Mouse (Mus musculus) CD8-positive naive resting alpha-beta T cell, adult 2 months (primary cell): ENCODE data around the gene Wasf2.
"Not testable (repeated sequence)": the region's sequence is repeated elsewhere in the genome, so short reads cannot be mapped to it uniquely, and the experiment has no call there.

Experiments
- DNase-seq, 2 experiments: peaks; one replicate each; pipeline ENCODE4 v3.0.0; 2022; ENCODE audit warnings: low read depth in 2 of 2, low spot score in 2 of 2

Gene Wasf2

GRCm38 (mm10) chr4:133095734-133096065 is 34.6 kb upstream of the Wasf2 start:
- not testable (repeated sequence) for DNase-seq

DNA sequence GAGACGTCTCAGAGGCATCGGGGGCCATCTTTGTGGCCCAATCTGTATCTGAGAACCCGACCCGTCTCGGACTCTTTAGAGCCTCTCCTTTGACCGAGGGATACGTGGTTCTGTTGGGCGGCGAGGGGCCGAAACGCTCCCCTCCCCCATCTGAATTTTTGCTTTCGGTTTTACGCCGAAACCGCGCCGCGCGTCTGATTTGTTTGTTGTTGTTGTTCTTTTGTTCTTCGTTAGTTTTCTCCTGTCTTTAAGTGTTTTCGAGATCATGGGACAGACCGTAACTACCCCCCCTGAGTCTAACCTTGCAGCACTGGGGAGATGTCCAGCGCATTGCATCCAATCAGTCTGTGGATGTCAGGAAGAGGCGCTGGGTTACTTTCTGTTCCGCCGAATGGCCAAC is 33.6 kb upstream of the Wasf2 start:
- not testable (repeated sequence) for DNase-seq

- no peak for DNase-seq
These were observed 28.6 kb upstream of the Wasf2 start for GRCm38 (mm10) chr4:133101751-133102150.

- no peak for DNase-seq
These were observed 26.6 kb upstream of the Wasf2 start for GRCm38 (mm10) chr4:133103525-133104193.

DNA sequence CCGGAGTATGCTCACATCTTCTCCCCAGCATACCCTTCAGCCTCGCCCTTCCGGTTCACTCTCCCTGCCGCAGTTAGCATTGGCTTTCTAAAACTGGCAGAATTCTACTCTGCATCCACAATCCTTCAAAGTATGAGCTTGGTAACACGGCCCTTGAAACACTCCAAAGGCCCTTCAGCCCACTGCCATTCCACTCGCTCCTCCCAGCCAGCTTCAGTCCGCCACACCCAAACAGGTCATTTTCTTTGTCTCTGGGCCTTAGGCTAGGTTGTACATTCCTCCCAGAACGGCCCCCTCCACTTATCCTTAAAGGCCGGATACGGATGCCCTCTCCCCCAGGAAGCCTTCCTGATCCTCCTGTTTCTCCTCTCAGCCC is 26.1 kb upstream of the Wasf2 start:
- DNase-seq: no peak

DNA sequence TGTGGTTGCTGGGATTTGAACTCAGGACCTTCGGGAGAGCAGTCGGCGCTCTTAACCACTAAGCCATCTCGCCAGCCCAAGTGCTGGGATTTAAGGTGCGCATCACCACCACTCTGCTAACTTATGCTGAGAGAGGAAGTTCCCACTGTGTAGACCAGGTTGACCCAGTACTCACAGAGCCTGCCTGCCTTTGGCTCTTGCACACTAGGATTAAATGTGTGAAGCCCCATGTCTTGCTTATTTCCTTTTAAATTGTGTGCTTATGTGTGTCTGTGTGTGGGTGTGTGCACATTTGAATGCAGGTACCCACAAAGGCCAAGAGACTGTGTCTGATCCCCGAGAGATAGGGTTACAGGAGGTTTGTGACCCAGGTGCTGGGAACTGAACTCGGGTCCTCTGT is 23.6 kb upstream of the Wasf2 start:
- DNase-seq: no peak

DNA sequence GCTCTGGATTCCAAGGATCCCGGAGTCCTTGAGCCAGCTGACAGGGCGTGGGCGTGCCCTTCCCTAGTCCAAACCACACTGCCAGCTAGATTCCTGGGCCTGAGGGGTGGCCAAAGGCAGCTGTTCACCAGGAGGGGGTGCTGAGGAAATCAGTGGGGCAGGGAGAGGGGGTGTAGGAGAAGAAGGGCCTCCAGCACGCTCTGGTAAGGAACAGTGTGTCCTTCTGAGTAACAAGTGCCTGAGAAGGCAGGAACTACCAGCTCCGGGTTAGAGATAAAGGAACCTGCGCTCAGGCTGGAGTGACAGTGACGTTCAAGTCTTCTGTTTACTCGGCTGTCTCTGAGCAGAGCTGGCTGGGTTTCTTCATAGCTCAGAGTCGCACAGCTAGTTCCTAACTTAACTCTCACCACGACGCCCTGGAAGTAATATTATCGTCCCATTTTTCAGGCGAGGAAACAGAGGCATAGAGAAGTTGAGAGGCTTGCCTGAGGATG is 22.5 kb upstream of the Wasf2 start:
- no peak for DNase-seq

- DNase-seq: no peak
These were observed 21.6 kb upstream of the Wasf2 start for GRCm38 (mm10) chr4:133108481-133109334.

GRCm38 (mm10) chr4:133109335-133109801 is 20.9 kb upstream of the Wasf2 start:
- DNase-seq: no peak

DNA sequence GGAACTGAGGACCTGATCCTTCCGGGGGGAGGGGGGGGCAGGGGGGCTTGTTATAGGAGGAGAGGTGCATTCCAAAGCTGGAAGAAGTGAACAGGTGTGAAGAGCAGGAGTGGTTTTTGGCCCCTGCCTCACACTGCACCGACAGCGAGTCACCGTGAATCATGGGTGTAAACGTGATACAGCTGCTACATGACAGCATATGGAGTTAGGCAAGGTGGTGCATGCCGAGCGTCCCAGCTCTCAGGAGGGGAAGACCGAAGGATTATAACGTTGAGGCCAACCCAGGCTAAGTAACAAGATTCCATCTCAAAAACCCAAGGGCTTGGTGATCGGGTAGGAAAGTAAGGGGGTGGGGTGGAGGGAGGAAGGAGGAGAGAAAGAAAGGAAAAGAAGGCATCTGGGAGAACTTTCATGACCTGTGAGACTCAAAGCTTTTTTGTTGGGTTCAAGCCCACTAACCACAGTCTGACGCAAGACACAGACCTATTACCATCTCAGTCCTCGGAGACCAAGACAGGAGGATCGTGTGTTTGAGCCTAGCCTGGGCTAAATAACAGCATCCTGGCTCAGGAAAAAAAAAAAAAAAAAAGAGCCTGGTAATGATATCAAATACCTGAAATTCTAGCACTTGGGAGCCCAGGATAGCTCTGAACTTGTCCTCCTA is 18.0 kb upstream of the Wasf2 start:
- no peak for DNase-seq

- DNase-seq: no peak
These were observed 16.9 kb upstream of the Wasf2 start for GRCm38 (mm10) chr4:133113351-133113882.

DNA sequence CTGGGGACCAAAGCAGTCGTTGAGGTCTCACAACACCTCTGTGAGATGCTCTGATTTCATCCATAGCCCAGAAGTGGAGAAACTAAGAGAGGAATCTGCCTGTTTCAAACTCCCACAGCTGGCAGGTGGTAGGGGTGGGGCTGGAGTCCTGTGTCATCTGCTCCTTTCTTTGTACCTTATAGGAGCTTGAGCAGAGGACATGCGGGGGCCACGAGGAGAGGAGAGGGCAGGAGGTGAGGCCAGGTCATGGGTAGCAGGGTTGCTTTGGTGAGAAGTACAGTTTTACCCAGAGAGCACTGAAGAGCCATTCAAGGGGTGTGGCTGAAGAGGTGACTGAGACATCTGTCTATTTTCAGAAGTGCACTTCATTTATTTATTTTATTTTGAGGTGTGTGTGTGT is 15.5 kb upstream of the Wasf2 start:
- DNase-seq: no peak

DNA sequence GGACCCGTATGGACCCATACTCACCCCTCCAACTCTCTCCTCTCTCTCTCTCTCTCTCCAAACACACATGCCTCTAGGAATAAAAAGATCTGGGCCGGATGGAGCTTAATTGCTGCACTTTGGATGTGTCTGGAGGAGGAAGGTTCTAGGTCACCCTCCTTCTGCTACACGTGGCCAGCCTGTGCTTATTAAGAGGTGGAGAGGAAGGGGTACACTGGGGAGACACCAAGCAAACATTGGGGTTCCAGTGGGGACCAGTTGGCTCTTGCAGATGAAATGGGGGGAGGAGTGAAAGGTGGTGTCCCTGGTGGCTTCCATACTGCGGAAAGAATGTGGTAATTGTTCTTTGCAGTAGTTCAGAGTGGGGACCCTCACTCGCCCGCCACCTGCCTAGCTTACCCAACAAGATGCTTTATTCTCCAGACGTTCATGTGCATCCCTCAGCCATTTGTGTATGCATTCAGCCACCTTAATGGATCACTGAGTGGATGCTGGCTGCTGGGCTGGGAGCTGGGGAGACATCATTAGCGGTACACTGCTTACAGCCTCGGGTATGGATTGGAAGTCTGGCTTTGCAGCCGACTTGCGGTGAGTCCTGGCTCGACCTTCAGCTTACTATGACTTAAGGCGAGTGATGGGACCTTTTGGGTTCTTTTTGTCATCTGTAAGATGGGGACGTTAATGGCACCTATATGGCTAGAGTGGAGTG is 14.4 kb upstream of the Wasf2 start:
- DNase-seq: no peak

- no peak for DNase-seq
These were observed 13.4 kb upstream of the Wasf2 start for GRCm38 (mm10) chr4:133116756-133117470.

GRCm38 (mm10) chr4:133117556-133118411 is 12.5 kb upstream of the Wasf2 start:
- no peak for DNase-seq

- no peak for DNase-seq
These were observed 11.4 kb upstream of the Wasf2 start for GRCm38 (mm10) chr4:133118775-133119375.

DNA sequence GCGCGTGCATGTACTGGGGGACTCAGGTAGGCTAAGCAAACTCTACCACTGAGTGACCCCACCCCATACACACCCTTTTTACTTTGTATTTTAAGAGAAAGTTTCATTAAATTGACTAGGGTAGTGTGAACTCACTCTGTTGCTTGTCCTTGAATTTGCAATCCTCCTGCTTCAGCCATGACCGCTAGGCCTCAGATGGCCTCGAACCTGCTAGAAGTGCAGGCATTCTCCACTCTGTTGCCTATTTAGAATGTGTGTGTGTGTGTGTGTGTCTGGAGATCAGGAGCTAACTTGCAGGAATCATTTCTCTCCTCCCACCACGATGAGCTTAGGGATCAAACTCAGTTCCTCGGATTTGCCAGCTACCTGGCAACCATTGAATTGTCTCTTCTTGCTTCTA is 10.7 kb upstream of the Wasf2 start:
- no peak for DNase-seq

- no peak for DNase-seq
These were observed 9.4 kb upstream of the Wasf2 start for GRCm38 (mm10) chr4:133120833-133121321.

DNA sequence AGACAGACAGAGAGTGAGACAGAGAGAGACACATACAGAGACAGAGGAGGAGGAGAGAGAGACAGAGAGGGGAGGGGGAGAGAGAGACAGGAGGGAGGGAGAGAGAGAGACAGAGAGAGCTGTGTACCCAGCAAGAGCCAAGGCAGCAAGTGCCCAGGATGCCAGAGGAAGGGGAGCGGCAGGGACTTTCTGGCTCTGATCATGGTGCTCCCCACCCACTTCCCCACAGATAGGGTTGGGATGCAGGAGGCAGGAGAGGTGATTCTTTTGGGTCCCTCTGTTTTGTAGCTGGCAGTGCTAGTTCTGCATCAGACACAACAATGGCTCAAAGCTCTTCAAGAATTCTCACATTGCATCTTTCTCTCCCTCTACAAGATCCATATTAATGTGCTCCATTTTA is 8.9 kb upstream of the Wasf2 start:
- DNase-seq: no peak
